Mouse (Mus musculus) liver, embryonic 14.5 days (tissue): ENCODE results near the gene Ryr1.

Experiments used
- CTCF ChIP-seq: IDR thresholded peaks from 2 replicates; pipeline ENCODE4 v1.5.1; 2016; ENCODE audit warnings: antibody characterized with exemption, low read depth, control low read depth
- EP300 ChIP-seq: IDR thresholded peaks from 2 replicates; pipeline ENCODE4 v1.6.1; 2016; ENCODE audit warnings: antibody characterized with exemption, low read depth

GRCm38 (mm10) chr7:28961927-28962670 lies 162.9 kb downstream of the Ryr1 start, which contains the start of gene Actn4:
- TF ChIP-seq CTCF (no peak), EP300 (no peak)
